Mouse (Mus musculus) midbrain, embryonic 15.5 days (tissue): Measurements from ENCODE around the gene Nuak1. TPM values are rescaled to one million over a fixed set of nuclear protein-coding genes. Genes with fewer than 3 reads are reported as not detected.

Experiments
- ATAC-seq: fragments of 200-750 bp; cut with Nextera tagmentation; replicated peaks from 2 replicates; pipeline ENCODE4 v1.8.0; 2017; ENCODE audit warnings: moderate TSS enrichment
- H3K27ac ChIP-seq: fragments of 300-500 bp; sonication (generic); 2 replicates; pipeline ENCODE4 v1.5.1; 2015; ENCODE audit warnings: mild to moderate bottlenecking, inconsistent platforms
- H3K27me3 ChIP-seq: fragments of 300-500 bp; sonication (generic); replicated peaks from 2 replicates; pipeline ENCODE4 v1.6.1; 2015; ENCODE audit warnings: inconsistent platforms
- H3K36me3 ChIP-seq: fragments of 300-500 bp; sonication (generic); replicated peaks from 2 replicates; pipeline ENCODE4 v1.6.1; 2015; ENCODE audit warnings: inconsistent platforms
- H3K4me1 ChIP-seq: fragments of 300-500 bp; sonication (generic); 2 replicates; pipeline ENCODE4 v1.6.1; 2015; ENCODE audit warnings: inconsistent platforms
- H3K4me2 ChIP-seq: fragments of 300-500 bp; sonication (generic); 2 replicates; pipeline ENCODE4 v1.6.1; 2015; ENCODE audit warnings: inconsistent platforms, mild to moderate bottlenecking, moderate library complexity
- H3K4me3 ChIP-seq: fragments of 300-500 bp; sonication (generic); 2 replicates; pipeline ENCODE4 v1.5.1; 2015; ENCODE audit warnings: mild to moderate bottlenecking, inconsistent platforms
- H3K9ac ChIP-seq: fragments of 300-500 bp; sonication (generic); 2 replicates; pipeline ENCODE4 v1.6.1; 2015; ENCODE audit warnings: mild to moderate bottlenecking, inconsistent platforms
- H3K9me3 ChIP-seq: fragments of 300-500 bp; sonication (generic); 2 replicates; pipeline ENCODE4 v1.6.1; 2016; ENCODE audit warnings: inconsistent platforms
- WGBS: fragments of 180-500 bp; shearing (Covaris S2); methylation state at CpG from one replicate; pipeline ENCODE4 v1.1.7; 2015; ENCODE audit warnings: mixed read lengths; 5-methylcytosine and 5-hydroxymethylcytosine counted together
- polyA plus RNA-seq: library from polyadenylated mRNA; unstranded; fragments of >200 nt; fragmentation: Nextera tagmentation; extraction: Ambion mirVana; gene quantifications from 2 replicates; pipeline ENCODE4 v1.2.1, GENCODE M21; 2015

Nuak1 gene
- polyA plus RNA-seq, 1 experiment from 2014 or later: 5.0 TPM

DNA sequence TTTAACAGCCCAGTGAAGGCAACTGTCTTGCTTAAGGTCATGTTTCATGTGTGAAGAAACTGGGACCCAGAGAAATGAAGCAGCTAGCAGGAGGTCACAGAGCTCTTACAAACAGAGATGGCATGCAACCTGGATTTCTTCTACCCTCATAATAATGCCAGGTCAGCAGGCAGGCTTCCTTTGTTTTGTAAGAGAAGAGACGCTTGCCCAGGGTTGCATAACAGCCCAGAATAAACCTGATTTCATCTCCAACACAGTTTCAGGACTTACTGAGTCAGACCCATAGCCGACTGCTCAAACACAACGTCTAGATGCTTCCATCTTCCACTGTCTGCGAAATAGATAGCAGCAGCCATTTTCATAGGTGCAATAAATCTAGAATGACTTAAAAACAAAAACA, 105.0 kb downstream of the Nuak1 start:
- 88% methylated on average over 4 of the region's 4 CpGs for WGBS
- no peaks in the 10 kb centered on the region for H3K4me1 ChIP-seq
- H3K9ac ChIP-seq: no peak overlapping the region
- no peak overlapping the region for H3K27ac ChIP-seq
- H3K9me3 ChIP-seq: no peaks in the 10 kb centered on the region
- no peaks in the 10 kb centered on the region for H3K36me3 ChIP-seq
- no peak overlapping the region for H3K4me2 ChIP-seq
- no peak for ATAC-seq
- H3K27me3 ChIP-seq: no peaks in the 10 kb centered on the region
- H3K4me3 ChIP-seq: no peak overlapping the region

DNA sequence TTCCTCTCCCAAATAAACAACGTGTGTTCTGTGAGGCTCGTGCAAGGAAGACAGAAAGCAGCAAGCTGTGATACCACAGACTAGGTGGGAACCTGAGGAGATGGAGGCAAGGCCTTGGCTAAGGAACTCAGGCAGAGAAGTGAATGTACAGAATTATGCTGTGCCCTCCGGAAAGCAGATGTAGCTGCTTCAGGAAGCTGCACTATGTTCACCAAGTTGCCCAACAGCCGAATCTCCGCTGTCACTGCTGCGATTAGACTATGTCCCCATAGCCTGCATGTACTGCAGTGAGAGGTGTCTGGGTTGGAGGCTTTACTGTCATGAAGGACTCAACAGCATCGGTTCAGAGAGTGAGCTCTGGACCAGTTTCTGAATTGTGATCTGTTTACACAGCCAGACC, 110.6 kb downstream of the Nuak1 start:
- Histone ChIP-seq H3K27me3 (no peaks in the 10 kb centered on the region), H3K36me3 (no peaks in the 10 kb centered on the region), H3K4me3 (no peak overlapping the region), H3K4me2 (no peak overlapping the region), H3K9me3 (no peaks in the 10 kb centered on the region), H3K9ac (no peak overlapping the region), H3K4me1 (no peaks in the 10 kb centered on the region), H3K27ac (no peak overlapping the region)
- WGBS: 94% methylated on average over 7 of the region's 7 CpGs
- no peak for ATAC-seq

DNA sequence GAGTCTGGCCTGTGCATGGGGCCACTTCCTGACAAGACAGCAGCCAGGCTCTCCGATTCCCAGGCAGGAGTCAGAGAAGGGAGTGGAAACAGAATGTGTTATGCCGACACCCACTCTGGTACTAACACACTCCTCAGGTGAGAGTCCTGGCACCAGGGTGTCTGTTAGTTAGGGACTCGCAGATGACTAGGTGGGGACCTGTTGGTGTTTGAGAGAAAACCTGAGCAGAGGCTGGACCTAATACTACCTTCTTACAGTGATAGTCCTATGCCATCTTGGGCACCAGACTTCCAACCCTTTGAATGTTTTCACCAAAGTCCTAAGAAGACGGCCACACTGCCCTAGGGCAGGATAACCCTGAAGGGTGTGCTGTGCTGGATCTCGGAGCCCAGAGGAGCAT, 111.1 kb downstream of the Nuak1 start:
- Histone ChIP-seq H3K27me3 (no peaks in the 10 kb centered on the region), H3K4me1 (no peaks in the 10 kb centered on the region), H3K4me3 (no peak overlapping the region), H3K27ac (no peak overlapping the region), H3K4me2 (no peak overlapping the region), H3K36me3 (no peaks in the 10 kb centered on the region), H3K9me3 (no peaks in the 10 kb centered on the region), H3K9ac (no peak overlapping the region)
- ATAC-seq: no peak
- WGBS: 90% methylated on average over 5 of the region's 5 CpGs

DNA sequence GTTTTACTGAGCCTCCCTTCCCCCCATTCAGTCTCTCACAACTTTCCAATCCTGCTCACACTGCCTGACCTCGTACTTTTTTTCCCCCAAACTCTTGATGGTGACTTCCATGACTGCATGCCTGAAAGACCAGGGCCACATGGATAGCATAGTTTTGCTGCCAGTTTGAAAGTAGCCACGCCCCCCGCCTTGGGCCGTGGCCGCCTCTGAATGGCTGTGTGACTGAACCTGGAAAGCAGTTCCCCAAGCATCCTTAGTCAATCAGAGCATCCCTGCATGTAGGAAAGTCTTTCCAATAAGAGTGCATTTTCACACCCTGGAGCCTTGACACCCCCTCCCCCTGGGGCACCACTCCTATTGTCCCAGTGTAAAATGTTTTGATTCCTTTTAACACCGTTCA, 116.4 kb downstream of the Nuak1 start:
- H3K36me3 ChIP-seq: no peaks in the 10 kb centered on the region
- H3K4me2 ChIP-seq: no peak overlapping the region
- no peaks in the 10 kb centered on the region for H3K9me3 ChIP-seq
- H3K27me3 ChIP-seq: no peaks in the 10 kb centered on the region
- no peak overlapping the region for H3K9ac ChIP-seq
- no peak overlapping the region for H3K4me3 ChIP-seq
- no peaks in the 10 kb centered on the region for H3K4me1 ChIP-seq
- no peak overlapping the region for H3K27ac ChIP-seq
- WGBS: 56% methylated on average over 6 of the region's 6 CpGs
- no peak for ATAC-seq

Other genes with a start within 250 kb of the Nuak1 start
- gene Ckap4, start 93.5 kb upstream of the Nuak1 start, polyA plus RNA-seq: 53.2 and 56.3 TPM in 2 replicates
- gene Tcp11l2, start 136.0 kb upstream of the Nuak1 start, polyA plus RNA-seq: 20.0 and 21.1 TPM in 2 replicates
- gene Polr3b, start 181.7 kb upstream of the Nuak1 start, polyA plus RNA-seq: 13.6 and 17.3 TPM in 2 replicates